Comparison of ENCODE assay signal across 8 mouse cellular contexts in genomic region chr6:121210926-121211289, GRCm38 (mm10). TPM values are rescaled to one million over a fixed set of nuclear protein-coding genes. Genes with fewer than 3 reads are reported as not detected.
DNase-seq lines count a peak whose midpoint lies in the region; ATAC-seq lines count a peak whose summit lies in the region.

No protein-coding gene starts in this region.

- no peaks in the 10 kb centered on the region for H3K36me3 ChIP-seq in kidney, embryonic 14.5 days (ENCODE audit: control insufficient read depth, insufficient read depth, low read length)
- no peaks in the 10 kb centered on the region for H3K36me3 ChIP-seq in embryonic facial prominence, embryonic 11.5 days (replicated peaks; ENCODE audit: control insufficient read depth, insufficient read depth, low read depth, low read length)
- H3K36me3 ChIP-seq in hindbrain, embryonic 15.5 days = no peaks in the 10 kb centered on the region
- no peaks in the 10 kb centered on the region for H3K36me3 ChIP-seq in midbrain, embryonic 16.5 days (ENCODE audit: control insufficient read depth, insufficient read depth, low read length)

- no peak overlapping the region for H3K27ac ChIP-seq in kidney, embryonic 14.5 days (ENCODE audit: low read depth, low read length)
- H3K27ac ChIP-seq in embryonic facial prominence, embryonic 11.5 days (replicated peaks; ENCODE audit: low read depth, low read length) = no peak overlapping the region
- H3K27ac ChIP-seq in hindbrain, embryonic 15.5 days (replicated peaks) = no peak overlapping the region
- no peak overlapping the region for H3K27ac ChIP-seq in midbrain, embryonic 16.5 days (ENCODE audit: low read length)

- H3K27me3 ChIP-seq in kidney, embryonic 14.5 days (ENCODE audit: control insufficient read depth, insufficient read depth, low read length) = peaks cover 17% of the 10 kb centered on the region
- H3K27me3 ChIP-seq in embryonic facial prominence, embryonic 11.5 days (ENCODE audit: control insufficient read depth, insufficient read depth, low read length) = peaks cover 15% of the 10 kb centered on the region
- peaks cover 13% of the 10 kb centered on the region for H3K27me3 ChIP-seq in hindbrain, embryonic 15.5 days
- H3K27me3 ChIP-seq in midbrain, embryonic 16.5 days (ENCODE audit: control insufficient read depth, insufficient read depth, low read depth, low read length) = peaks cover 2% of the 10 kb centered on the region

- DNase-seq in kidney, adult 8-10 months = no peak
- no peak for DNase-seq in embryonic facial prominence, embryonic 11.5 days (ENCODE audit: low spot score)
- no peak for DNase-seq in natural killer cell, adult 2 months (ENCODE audit: low spot score in 2 of 2)
- DNase-seq in retina, postnatal 1 day = no peak

- peak overlapping the region; percentile 32; the same call in 1 of the 2 replicates for H3K9ac ChIP-seq in kidney, embryonic 14.5 days (ENCODE audit: low read depth, low read length)
- peak overlapping the region; percentile 19; the same call in 1 of the 2 replicates for H3K9ac ChIP-seq in embryonic facial prominence, embryonic 11.5 days (replicated peaks; ENCODE audit: low read length)
- peak overlapping the region; percentile 63 for H3K9ac ChIP-seq in hindbrain, embryonic 15.5 days
- peak overlapping the region; percentile 71 for H3K9ac ChIP-seq in midbrain, embryonic 16.5 days (ENCODE audit: low read depth, low read length)

- H3K4me1 ChIP-seq in kidney, embryonic 14.5 days (ENCODE audit: control insufficient read depth, insufficient read depth, low read length) = peaks cover 14% of the 10 kb centered on the region; the same call in 1 of the 2 replicates
- H3K4me1 ChIP-seq in embryonic facial prominence, embryonic 11.5 days (ENCODE audit: control insufficient read depth, insufficient read depth, low read length) = no peaks in the 10 kb centered on the region; the same call in 1 of the 2 replicates
- H3K4me1 ChIP-seq in hindbrain, embryonic 15.5 days (replicated peaks) = peaks cover 17% of the 10 kb centered on the region
- H3K4me1 ChIP-seq in midbrain, embryonic 16.5 days (ENCODE audit: control insufficient read depth, insufficient read depth, low read length) = peaks cover 12% of the 10 kb centered on the region; the same call in 1 of the 2 replicates

- WGBS in kidney, embryonic 14.5 days = under 1% methylated on average over 12 of the region's 12 CpGs
- WGBS in embryonic facial prominence, embryonic 11.5 days = 2% methylated on average over 12 of the region's 12 CpGs
- 3% methylated on average over 12 of the region's 12 CpGs for WGBS in hindbrain, embryonic 15.5 days
- 2% methylated on average over 12 of the region's 12 CpGs for WGBS in midbrain, embryonic 16.5 days

- H3K9me3 ChIP-seq in kidney, embryonic 14.5 days (ENCODE audit: control insufficient read depth, low read length) = no peaks in the 10 kb centered on the region
- H3K9me3 ChIP-seq in embryonic facial prominence, embryonic 11.5 days (replicated peaks; ENCODE audit: control insufficient read depth, low read length) = no peaks in the 10 kb centered on the region
- H3K9me3 ChIP-seq in hindbrain, embryonic 15.5 days = no peaks in the 10 kb centered on the region
- no peaks in the 10 kb centered on the region for H3K9me3 ChIP-seq in midbrain, embryonic 16.5 days (replicated peaks; ENCODE audit: control insufficient read depth, low read length, poor library complexity, severe bottlenecking)

- ATAC-seq in kidney, embryonic 14.5 days (ENCODE audit: low FRiP score, low TSS enrichment) = no peak; the same call in 1 of the 2 replicates
- 0 out of 2 replicates have a peak, but pooled peaks have one; percentile 10 for ATAC-seq in embryonic facial prominence, embryonic 11.5 days (replicated peaks; ENCODE audit: insufficient number of reproducible peaks, low FRiP score, low TSS enrichment, low read depth)
- peak; percentile 61; the same call in 1 of the 2 replicates for ATAC-seq in hindbrain, embryonic 15.5 days (ENCODE audit: low FRiP score, low read depth)
- peak; percentile 38 for ATAC-seq in midbrain, embryonic 16.5 days
- no peak for ATAC-seq in activated CD4-positive, CD25-positive, alpha-beta regulatory T cell, adult 4 months

- H3K4me3 ChIP-seq in kidney, embryonic 14.5 days (ENCODE audit: low read length) = peak overlapping the region; percentile 41
- peak overlapping the region; percentile 24 for H3K4me3 ChIP-seq in embryonic facial prominence, embryonic 11.5 days (ENCODE audit: low read depth, low read length)
- peak overlapping the region; percentile 53 for H3K4me3 ChIP-seq in hindbrain, embryonic 15.5 days
- peak overlapping the region; percentile 53 for H3K4me3 ChIP-seq in midbrain, embryonic 16.5 days (ENCODE audit: low read depth, low read length)

- H3K4me2 ChIP-seq in kidney, embryonic 14.5 days (replicated peaks; ENCODE audit: low read depth, low read length) = peak overlapping the region; percentile 72
- H3K4me2 ChIP-seq in embryonic facial prominence, embryonic 11.5 days (ENCODE audit: low read depth, low read length) = peak overlapping the region; percentile 93
- peak overlapping the region; percentile 99 for H3K4me2 ChIP-seq in hindbrain, embryonic 15.5 days
- H3K4me2 ChIP-seq in midbrain, embryonic 16.5 days (ENCODE audit: low read length) = peak overlapping the region; percentile 98

RNA-seq across cellular contexts. Expression of gene Tuba8, which starts 0.4 kb away (rescaled TPM):
- 0.18 and 0.30 TPM in 2 replicates for polyA plus RNA-seq in kidney, embryonic 14.5 days (2014; fragmentation: Nextera tagmentation; extraction: Ambion mirVana)
- 0.45 and 0.53 TPM in 2 replicates for polyA plus RNA-seq in embryonic facial prominence, embryonic 11.5 days (2014; fragmentation: Nextera tagmentation; extraction: Ambion mirVana)
- polyA plus RNA-seq in hindbrain, embryonic 15.5 days (2015; fragmentation: Nextera tagmentation; extraction: Ambion mirVana) = 0.87 and 0.96 TPM in 2 replicates
- 1.2 and 1.3 TPM in 2 replicates for polyA plus RNA-seq in midbrain, embryonic 16.5 days (2015; fragmentation: Nextera tagmentation; extraction: Ambion mirVana)
- polyA plus RNA-seq in activated CD4-positive, CD25-positive, alpha-beta regulatory T cell, adult 4 months (2017; shearing (Covaris generic)) = under 1 TPM; 0.42 to 0.51 TPM

RNA-seq across cellular contexts. Expression of gene Pex26, which starts 27.4 kb away (rescaled TPM):
- 6.3 and 8.4 TPM in 2 replicates for polyA plus RNA-seq in kidney, embryonic 14.5 days (2014; fragmentation: Nextera tagmentation; extraction: Ambion mirVana)
- 7.1 and 7.7 TPM in 2 replicates for polyA plus RNA-seq in embryonic facial prominence, embryonic 11.5 days (2014; fragmentation: Nextera tagmentation; extraction: Ambion mirVana)
- 15.1 and 16.0 TPM in 2 replicates for polyA plus RNA-seq in hindbrain, embryonic 15.5 days (2015; fragmentation: Nextera tagmentation; extraction: Ambion mirVana)
- polyA plus RNA-seq in midbrain, embryonic 16.5 days (2015; fragmentation: Nextera tagmentation; extraction: Ambion mirVana) = 17.6 and 18.6 TPM in 2 replicates
- 1 to 10 TPM; 1.9 to 2.1 TPM for polyA plus RNA-seq in activated CD4-positive, CD25-positive, alpha-beta regulatory T cell, adult 4 months (2017; shearing (Covaris generic))

RNA-seq across cellular contexts. Expression of gene Usp18, which starts 34.8 kb away (rescaled TPM):
- 1.6 and 1.8 TPM in 2 replicates for polyA plus RNA-seq in kidney, embryonic 14.5 days (2014; fragmentation: Nextera tagmentation; extraction: Ambion mirVana)
- polyA plus RNA-seq in embryonic facial prominence, embryonic 11.5 days (2014; fragmentation: Nextera tagmentation; extraction: Ambion mirVana) = 0.66 and 1.0 TPM in 2 replicates
- polyA plus RNA-seq in hindbrain, embryonic 15.5 days (2015; fragmentation: Nextera tagmentation; extraction: Ambion mirVana) = 1.8 and 2.9 TPM in 2 replicates
- polyA plus RNA-seq in midbrain, embryonic 16.5 days (2015; fragmentation: Nextera tagmentation; extraction: Ambion mirVana) = 1.5 and 1.6 TPM in 2 replicates
- polyA plus RNA-seq in activated CD4-positive, CD25-positive, alpha-beta regulatory T cell, adult 4 months (2017; shearing (Covaris generic)) = 10 to 100 TPM; 75.8 to 85.7 TPM

Comparison
In these comparisons a context has a peak if more than half of its experiments do, and no peak if none do; other contexts are left out.
1. ATAC-seq: peak in embryonic facial prominence, embryonic 11.5 days (single experiment), hindbrain, embryonic 15.5 days (single experiment) and midbrain, embryonic 16.5 days (single experiment); none in kidney, embryonic 14.5 days (single experiment) and activated CD4-positive, CD25-positive, alpha-beta regulatory T cell, adult 4 months (single experiment).
2. H3K9ac ChIP-seq: peak in every context shown above with its lines; median percentile 71 in midbrain, embryonic 16.5 days; 63 in hindbrain, embryonic 15.5 days; 32 in kidney, embryonic 14.5 days; 19 in embryonic facial prominence, embryonic 11.5 days.
3. RNA of gene Usp18, which starts 34.8 kb away (polyA plus RNA-seq): 75.8 to 85.7 TPM in activated CD4-positive, CD25-positive, alpha-beta regulatory T cell, adult 4 months; 1.8 to 2.9 TPM in hindbrain, embryonic 15.5 days, 1.6 to 1.8 TPM in kidney, embryonic 14.5 days, 1.5 to 1.6 TPM in midbrain, embryonic 16.5 days and 0.66 to 1.0 TPM in embryonic facial prominence, embryonic 11.5 days; every median in the first group is over 10 times any median in the second.
4. Peak in every context shown above with its lines, with median percentiles within 50 percentile points of each other: H3K4me2 ChIP-seq and H3K4me3 ChIP-seq.